Mouse (Mus musculus): ENCODE results near the gene Gm21987. TPM values are rescaled to one million over a fixed set of nuclear protein-coding genes. Genes with fewer than 3 reads are reported as not detected.

Gm21987 gene
- total and polyA plus RNA-seq, 2 experiments from 2014 or later = not detected

DNA sequence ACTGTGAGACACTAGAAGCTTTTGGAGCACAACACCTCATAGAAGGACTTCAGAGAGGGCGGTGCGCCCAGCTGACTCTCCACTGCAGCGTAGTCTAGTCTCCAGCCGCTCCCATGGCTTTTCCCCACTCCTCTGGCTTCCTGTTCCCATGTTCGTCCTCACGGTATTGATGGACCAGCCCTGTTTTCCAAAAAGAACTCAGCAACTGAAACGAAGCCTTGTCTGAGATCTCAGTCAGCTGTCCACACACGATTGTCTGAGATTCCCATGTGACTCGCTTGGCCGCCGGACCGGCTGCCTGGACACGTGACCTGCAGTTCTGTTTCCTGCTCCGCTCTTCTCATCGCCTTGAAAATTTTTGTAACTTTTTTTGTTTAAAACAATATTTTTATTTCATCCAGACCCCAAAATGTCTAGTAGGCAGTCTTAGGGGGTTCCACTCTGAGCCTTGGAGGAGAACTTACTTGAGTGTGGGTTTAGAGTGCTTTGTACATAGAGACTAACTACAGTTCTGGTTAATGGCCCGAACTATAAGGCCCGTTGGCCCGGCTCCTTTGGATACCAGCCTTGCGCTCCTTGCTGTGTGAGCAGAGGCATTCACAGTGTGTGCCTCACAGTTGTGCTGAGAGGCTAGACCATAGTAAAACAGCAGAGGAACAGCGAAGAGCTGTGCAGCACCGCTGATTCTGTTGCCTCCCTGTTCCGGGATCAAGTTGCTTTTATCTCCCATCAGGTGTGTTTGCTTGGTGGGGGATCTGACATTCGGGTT is 45.5 kb downstream of the Gm21987 start:
- Histone ChIP-seq H3K27me3 (ENCODE audit: insufficient read depth, low read length) (no peaks in the 10 kb centered on the region), H3K4me2 (ENCODE audit: low read depth) (no peak overlapping the region), H3K4me3 (ENCODE audit: low read depth, low read length) (no peak overlapping the region), H3K9ac (no peak overlapping the region), H3K9me3 (ENCODE audit: low read length) (no peaks in the 10 kb centered on the region), H3K4me1 (ENCODE audit: insufficient read depth) (no peaks in the 10 kb centered on the region), H3K27ac (ENCODE audit: low read depth, low read length) (no peak overlapping the region), H3K36me3 (ENCODE audit: insufficient read depth) (no peaks in the 10 kb centered on the region)
- ATAC-seq (no peak), DNase-seq (no peak)
- 85% methylated on average over 23 of the region's 23 CpGs for WGBS
- no peak for TF ChIP-seq CTCF (IDR thresholded peaks at IDR 0.05; ENCODE audit: low read depth)

DNA sequence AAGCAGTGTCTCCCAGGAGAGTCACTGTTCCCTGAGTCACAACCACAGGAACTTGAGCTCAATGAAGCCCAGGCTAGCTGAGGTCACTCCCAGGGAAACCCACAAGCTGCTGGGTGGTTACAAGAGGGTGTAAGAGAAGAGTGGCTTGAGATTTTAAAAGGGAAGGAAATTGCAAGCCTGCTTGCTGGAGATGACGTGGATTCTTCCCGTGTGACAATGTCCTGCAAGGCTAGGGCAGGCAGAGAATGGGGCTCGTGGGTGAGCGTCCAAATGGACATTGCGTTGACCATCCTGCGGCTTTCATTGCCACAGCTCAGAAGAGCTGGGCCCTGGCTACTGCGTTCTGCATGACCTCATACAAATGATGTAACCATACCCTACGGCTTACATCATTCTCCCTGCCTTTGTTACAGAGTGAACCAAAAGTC is 47.4 kb downstream of the Gm21987 start:
- H3K36me3 ChIP-seq (ENCODE audit: insufficient read depth) = no peaks in the 10 kb centered on the region
- no peak overlapping the region for H3K4me3 ChIP-seq (ENCODE audit: low read depth, low read length)
- no peak overlapping the region for H3K4me2 ChIP-seq (ENCODE audit: low read depth)
- H3K9ac ChIP-seq = no peak overlapping the region
- no peak overlapping the region for H3K27ac ChIP-seq (ENCODE audit: low read depth, low read length)
- DNase-seq (no peak), ATAC-seq (no peak)
- no peak for TF ChIP-seq CTCF (IDR thresholded peaks at IDR 0.05; ENCODE audit: low read depth)
- 84% methylated on average over 8 of the region's 8 CpGs for WGBS
- H3K4me1 ChIP-seq (ENCODE audit: insufficient read depth) = no peaks in the 10 kb centered on the region
- no peaks in the 10 kb centered on the region for H3K9me3 ChIP-seq (ENCODE audit: low read length)
- no peaks in the 10 kb centered on the region for H3K27me3 ChIP-seq (ENCODE audit: insufficient read depth, low read length)

DNA sequence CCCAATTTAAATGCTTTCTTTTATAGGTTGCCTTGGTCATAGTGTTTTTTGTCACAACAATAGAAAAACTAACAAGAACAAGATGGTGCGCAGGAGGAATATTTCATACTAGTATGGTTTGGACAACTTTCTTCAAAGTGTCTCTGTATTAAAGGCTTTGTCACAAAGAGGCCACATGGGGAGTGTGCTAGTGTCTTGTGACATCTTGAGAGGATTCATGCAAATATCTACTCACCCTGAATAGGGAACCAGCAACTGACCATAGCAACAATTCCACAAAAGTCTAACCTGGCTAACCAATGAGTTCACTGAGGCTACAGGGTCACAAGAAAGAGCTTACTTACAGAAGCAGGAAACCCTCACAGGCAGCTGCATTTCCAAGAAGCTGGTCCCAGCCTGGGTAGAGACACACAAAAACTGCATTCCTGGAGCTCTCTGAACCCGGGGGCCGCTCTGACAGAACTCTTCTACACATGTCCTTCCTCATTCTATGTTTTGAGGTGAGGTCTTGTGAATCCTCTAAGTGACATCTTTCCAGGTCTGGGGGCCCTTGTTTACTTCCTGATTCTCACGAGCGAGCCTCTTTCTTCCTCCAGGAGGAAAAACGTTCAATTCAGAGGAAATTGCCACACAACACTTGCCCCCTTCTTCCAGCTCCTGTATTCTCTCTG is 48.4 kb downstream of the Gm21987 start:
- no peak for DNase-seq
- no peak for ATAC-seq
- WGBS = 72% methylated on average over 6 of the region's 6 CpGs
- H3K27ac ChIP-seq (ENCODE audit: low read depth, low read length) = no peak overlapping the region
- no peaks in the 10 kb centered on the region for H3K9me3 ChIP-seq (ENCODE audit: low read length)
- H3K36me3 ChIP-seq (ENCODE audit: insufficient read depth) = no peaks in the 10 kb centered on the region
- no peak for TF ChIP-seq CTCF (IDR thresholded peaks at IDR 0.05; ENCODE audit: low read depth)
- H3K9ac ChIP-seq = no peak overlapping the region
- H3K4me2 ChIP-seq (ENCODE audit: low read depth) = no peak overlapping the region
- H3K4me1 ChIP-seq (ENCODE audit: insufficient read depth) = peaks cover 10% of the 10 kb centered on the region
- H3K27me3 ChIP-seq (ENCODE audit: insufficient read depth, low read length) = no peaks in the 10 kb centered on the region
- no peak overlapping the region for H3K4me3 ChIP-seq (ENCODE audit: low read depth, low read length)

DNA sequence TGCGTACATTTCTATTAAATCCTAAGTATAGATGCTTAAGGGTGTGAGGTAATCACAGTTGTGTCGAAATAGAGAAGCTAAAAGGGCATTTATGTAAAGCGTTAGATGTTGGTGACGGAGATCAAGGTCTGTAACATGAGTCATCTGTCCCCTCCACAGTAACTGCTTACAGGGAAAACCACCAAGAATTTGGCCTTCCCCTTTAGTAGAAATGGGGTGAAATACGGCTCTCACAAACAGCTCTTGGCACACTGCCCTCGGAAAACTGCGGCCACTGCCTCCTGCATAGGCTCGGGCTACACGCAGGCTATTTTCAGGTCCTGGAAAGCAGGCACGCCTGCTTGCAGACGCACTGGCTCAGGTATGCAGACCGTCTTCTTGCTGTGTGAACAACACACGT is 49.3 kb downstream of the Gm21987 start:
- peak; percentile 14 for DNase-seq
- WGBS = 54% methylated on average over 13 of the region's 13 CpGs
- H3K9me3 ChIP-seq (ENCODE audit: low read length) = no peaks in the 10 kb centered on the region

DNA sequence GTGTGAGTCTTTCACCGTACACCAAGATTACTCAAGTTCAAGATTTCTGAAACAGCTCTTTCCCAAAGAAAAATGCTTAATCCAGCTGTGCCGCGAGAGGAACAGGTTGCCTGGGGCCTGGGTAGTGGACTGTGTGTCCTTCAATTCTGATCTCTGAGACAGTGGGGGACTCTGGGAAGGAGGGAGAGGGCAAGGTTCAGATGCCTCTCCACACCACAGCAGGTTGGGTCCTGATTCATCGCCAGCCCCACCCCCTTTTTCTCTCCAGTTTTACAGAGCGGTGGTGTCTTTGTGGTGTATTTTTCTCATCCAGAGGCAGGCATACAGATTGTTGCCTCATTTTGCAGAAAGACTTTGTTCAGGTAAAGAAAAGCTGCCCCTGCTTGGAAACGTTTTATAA is 51.4 kb downstream of the Gm21987 start:
- Histone ChIP-seq H3K4me1 (ENCODE audit: insufficient read depth) (peaks cover 11% of the 10 kb centered on the region), H3K27me3 (ENCODE audit: insufficient read depth, low read length) (no peaks in the 10 kb centered on the region), H3K9ac (no peak overlapping the region), H3K9me3 (ENCODE audit: low read length) (no peaks in the 10 kb centered on the region), H3K27ac (ENCODE audit: low read depth, low read length) (no peak overlapping the region), H3K4me3 (ENCODE audit: low read depth, low read length) (no peak overlapping the region), H3K36me3 (ENCODE audit: insufficient read depth) (no peaks in the 10 kb centered on the region), H3K4me2 (ENCODE audit: low read depth) (no peak overlapping the region)
- WGBS = 90% methylated on average over 6 of the region's 6 CpGs
- ATAC-seq (no peak), DNase-seq (no peak)
- TF ChIP-seq CTCF (IDR thresholded peaks at IDR 0.05; ENCODE audit: low read depth) = no peak

More for the DNA sequence above, 49.3 kb downstream of the Gm21987 start:
- Histone ChIP-seq H3K27ac (ENCODE audit: low read depth, low read length) (no peak overlapping the region), H3K9ac (no peak overlapping the region), H3K27me3 (ENCODE audit: insufficient read depth, low read length) (no peaks in the 10 kb centered on the region), H3K4me3 (ENCODE audit: low read depth, low read length) (no peak overlapping the region), H3K4me1 (ENCODE audit: insufficient read depth) (peaks cover 11% of the 10 kb centered on the region), H3K36me3 (ENCODE audit: insufficient read depth) (no peaks in the 10 kb centered on the region), H3K4me2 (ENCODE audit: low read depth) (no peak overlapping the region)
- TF ChIP-seq CTCF (IDR thresholded peaks at IDR 0.05; ENCODE audit: low read depth) = no peak
- ATAC-seq = no peak

DNA sequence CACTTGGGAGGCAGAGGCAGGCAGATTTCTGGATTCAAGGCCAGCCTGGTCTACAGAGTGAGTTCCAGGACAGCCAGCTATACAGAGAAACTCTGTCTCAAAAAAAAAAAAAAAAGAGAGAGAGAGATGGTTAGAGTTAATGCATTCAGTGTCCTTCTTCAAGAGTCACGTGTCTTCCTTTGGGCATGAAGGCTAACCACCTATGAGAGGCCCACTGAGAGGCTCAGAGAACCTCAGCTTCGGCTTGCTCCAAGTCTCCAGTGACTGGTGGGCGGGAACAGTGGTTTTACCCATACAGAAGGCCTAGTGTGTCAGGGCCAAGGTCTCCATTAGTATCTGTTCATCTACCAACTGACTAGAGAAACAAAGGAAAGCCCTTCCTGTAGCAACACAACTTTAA is 52.2 kb downstream of the Gm21987 start:
- Histone ChIP-seq H3K27ac (ENCODE audit: low read depth, low read length) (peak overlapping the region; percentile 69; the same call in 1 of the 2 replicates), H3K36me3 (ENCODE audit: insufficient read depth) (no peaks in the 10 kb centered on the region), H3K9ac (peak overlapping the region; percentile 51; the same call in 1 of the 2 replicates), H3K4me2 (ENCODE audit: low read depth) (peak overlapping the region; percentile 62), H3K4me1 (ENCODE audit: insufficient read depth) (peaks cover 11% of the 10 kb centered on the region), H3K27me3 (ENCODE audit: insufficient read depth, low read length) (no peaks in the 10 kb centered on the region), H3K9me3 (ENCODE audit: low read length) (no peaks in the 10 kb centered on the region), H3K4me3 (ENCODE audit: low read depth, low read length) (no peak overlapping the region)
- ATAC-seq (no peak), DNase-seq (no peak)
- WGBS = 80% methylated on average over 3 of the region's 3 CpGs
- TF ChIP-seq CTCF (IDR thresholded peaks at IDR 0.05; ENCODE audit: low read depth) = no peak

Measured in forebrain, postnatal 0 days (tissue).